Mouse (Mus musculus) urinary bladder, postnatal 0 days (tissue): ENCODE results near the gene Kank1. TPM values are rescaled to one million over a fixed set of nuclear protein-coding genes. Genes with fewer than 3 reads are reported as not detected.

ENCODE experiments used
- polyA plus RNA-seq: library from polyadenylated mRNA; unstranded; fragments of >200 nt; fragmentation: Nextera tagmentation; extraction: Ambion mirVana; gene quantifications from 2 replicates; pipeline ENCODE4 v1.2.1, GENCODE M21; 2015

The Kank1 gene
- polyA plus RNA-seq: 50.1 and 57.3 TPM in 2 replicates

GRCm38 (mm10) chr19:25236596-25237491 is at the start of gene Kank1:
Gene Kank1 (plus strand): TSS chr19:25236975.

Other genes with a start within 250 kb of the Kank1 start
- 19.1 and 19.8 TPM in 2 replicates for gene Dock8, start 237.4 kb upstream of the Kank1 start, polyA plus RNA-seq